Comparison of ENCODE assay signal across 12 mouse cellular contexts in the genomic region with DNA sequence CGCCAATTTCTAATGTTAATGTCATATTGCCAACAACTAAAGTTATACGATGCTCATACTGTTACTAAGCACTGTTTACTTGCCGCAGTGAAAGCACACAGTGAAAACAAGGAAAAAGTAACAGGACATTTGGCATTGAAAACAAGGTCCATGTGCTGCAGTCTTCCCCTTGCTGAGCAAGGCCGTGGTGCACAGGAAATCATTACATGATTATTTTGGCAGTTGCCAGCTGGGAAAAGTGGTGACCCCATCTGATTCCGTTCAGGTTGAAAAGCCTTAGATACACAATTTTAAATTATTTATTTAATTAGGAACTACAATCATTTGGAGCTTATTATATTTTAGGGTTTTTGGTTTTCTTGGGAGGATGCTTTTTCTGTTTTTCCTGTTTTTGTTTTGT.
"Had no signal": no experiment of that assay in that cellular context is flagged by ENCODE, and none has a peak within 500 bp of the region (broad histone marks: within the 10 kb centered on the region; RNA-seq: fewer than 3 reads in every experiment).

No protein-coding gene starts in this region.

- DNase-seq: cerebellum, adult 2 months; cerebellum, adult 8-10 months; cerebellum, postnatal 36 days; embryo, embryonic 11 days; forebrain, postnatal 0 days; gastrocnemius, adult 2 months; gastrocnemius, postnatal 10 days; gastrocnemius, postnatal 14 days; gastrocnemius, postnatal 25 days; gastrocnemius, postnatal 36 days; heart, adult 18-20 months; heart, adult 2 months had no signal
